Mouse (Mus musculus) heart, postnatal 0 days (tissue): Measurements from ENCODE around the gene Hist1h2bf.

Source experiments
- CTCF ChIP-seq: IDR thresholded peaks from 2 replicates; pipeline ENCODE4 v1.5.1; 2016; ENCODE audit warnings: antibody characterized with exemption, control low read depth, low read depth
- EP300 ChIP-seq: IDR thresholded peaks from 2 replicates; pipeline ENCODE4 v1.6.1; 2016; ENCODE audit warnings: antibody characterized with exemption, low read depth

- no peak for TF ChIP-seq CTCF
- TF ChIP-seq EP300, result no peak
These were observed 32.5 kb downstream of the Hist1h2bf start for GRCm38 (mm10) chr13:23541497-23541896.
